Mouse (Mus musculus): Measurements from ENCODE around the gene Itih5. TPM values are rescaled to one million over a fixed set of nuclear protein-coding genes. Genes with fewer than 3 reads are reported as not detected.

Itih5 gene
- polyA plus RNA-seq, 1 experiment: 2.0 TPM

- TF ChIP-seq CTCF (IDR thresholded peaks at IDR 0.05; ENCODE audit: control insufficient read depth, insufficient read depth, insufficient replicate concordance, low read depth, low read length) (peak; percentile 21; the same call in 1 of the 2 replicates), POLR2A (IDR thresholded peaks at IDR 0.05; ENCODE audit: control insufficient read depth, low read depth, low read length) (no peak)
- Histone ChIP-seq H3K4me1 (ENCODE audit: control insufficient read depth, insufficient read depth, low read length) (no peaks in the 10 kb centered on the region), H3K4me3 (ENCODE audit: control insufficient read depth, low read depth, low read length) (no peak overlapping the region), H3K27ac (ENCODE audit: control insufficient read depth, insufficient read depth, low read depth, low read length) (no peak overlapping the region), H3K36me3 (ENCODE audit: control insufficient read depth, insufficient read depth, low read length) (no peaks in the 10 kb centered on the region), H3K27me3 (ENCODE audit: control insufficient read depth, insufficient read depth, low read length) (no peaks in the 10 kb centered on the region)
These were observed 10.6 kb upstream of the Itih5 start for GRCm38 (mm10) chr2:10142472-10143454.

GRCm38 (mm10) chr2:10145514-10145913, 7.9 kb upstream of the Itih5 start:
- no peaks in the 10 kb centered on the region for H3K36me3 ChIP-seq (ENCODE audit: control insufficient read depth, insufficient read depth, low read length)
- H3K4me3 ChIP-seq (ENCODE audit: control insufficient read depth, low read depth, low read length): no peak overlapping the region
- TF ChIP-seq POLR2A (IDR thresholded peaks at IDR 0.05; ENCODE audit: control insufficient read depth, low read depth, low read length) (no peak), CTCF (IDR thresholded peaks at IDR 0.05; ENCODE audit: control insufficient read depth, insufficient read depth, insufficient replicate concordance, low read depth, low read length) (no peak)

GRCm38 (mm10) chr2:10147176-10147575, 6.2 kb upstream of the Itih5 start:
- Histone ChIP-seq H3K36me3 (ENCODE audit: control insufficient read depth, insufficient read depth, low read length) (no peaks in the 10 kb centered on the region), H3K27ac (ENCODE audit: control insufficient read depth, insufficient read depth, low read depth, low read length) (no peak overlapping the region), H3K4me1 (ENCODE audit: control insufficient read depth, insufficient read depth, low read length) (no peaks in the 10 kb centered on the region), H3K27me3 (ENCODE audit: control insufficient read depth, insufficient read depth, low read length) (no peaks in the 10 kb centered on the region), H3K4me3 (ENCODE audit: control insufficient read depth, low read depth, low read length) (no peak overlapping the region)
- no peak for TF ChIP-seq POLR2A (IDR thresholded peaks at IDR 0.05; ENCODE audit: control insufficient read depth, low read depth, low read length)
- no peak for TF ChIP-seq CTCF (IDR thresholded peaks at IDR 0.05; ENCODE audit: control insufficient read depth, insufficient read depth, insufficient replicate concordance, low read depth, low read length)

More at GRCm38 (mm10) chr2:10145514-10145913, 7.9 kb upstream of the Itih5 start:
- H3K4me1 ChIP-seq (ENCODE audit: control insufficient read depth, insufficient read depth, low read length): no peaks in the 10 kb centered on the region
- H3K27ac ChIP-seq (ENCODE audit: control insufficient read depth, insufficient read depth, low read depth, low read length): no peak overlapping the region
- H3K27me3 ChIP-seq (ENCODE audit: control insufficient read depth, insufficient read depth, low read length): no peaks in the 10 kb centered on the region

- H3K36me3 ChIP-seq (ENCODE audit: control insufficient read depth, insufficient read depth, low read length): no peaks in the 10 kb centered on the region
- no peak overlapping the region for H3K27ac ChIP-seq (ENCODE audit: control insufficient read depth, insufficient read depth, low read depth, low read length)
- no peak overlapping the region for H3K4me3 ChIP-seq (ENCODE audit: control insufficient read depth, low read depth, low read length)
- TF ChIP-seq POLR2A (IDR thresholded peaks at IDR 0.05; ENCODE audit: control insufficient read depth, low read depth, low read length) (no peak), CTCF (IDR thresholded peaks at IDR 0.05; ENCODE audit: control insufficient read depth, insufficient read depth, insufficient replicate concordance, low read depth, low read length) (no peak)
- no peaks in the 10 kb centered on the region for H3K27me3 ChIP-seq (ENCODE audit: control insufficient read depth, insufficient read depth, low read length)
- H3K4me1 ChIP-seq (ENCODE audit: control insufficient read depth, insufficient read depth, low read length): peaks cover 12% of the 10 kb centered on the region
These were observed 781 bp upstream of the Itih5 start for GRCm38 (mm10) chr2:10152590-10152989.

GRCm38 (mm10) chr2:10157184-10157583, 3.8 kb downstream of the Itih5 start:
- TF ChIP-seq POLR2A (IDR thresholded peaks at IDR 0.05; ENCODE audit: control insufficient read depth, low read depth, low read length): no peak
- TF ChIP-seq CTCF (IDR thresholded peaks at IDR 0.05; ENCODE audit: control insufficient read depth, insufficient read depth, insufficient replicate concordance, low read depth, low read length): no peak
- no peaks in the 10 kb centered on the region for H3K27me3 ChIP-seq (ENCODE audit: control insufficient read depth, insufficient read depth, low read length)
- peaks cover 12% of the 10 kb centered on the region for H3K4me1 ChIP-seq (ENCODE audit: control insufficient read depth, insufficient read depth, low read length)
- H3K27ac ChIP-seq (ENCODE audit: control insufficient read depth, insufficient read depth, low read depth, low read length): no peak overlapping the region
- no peak overlapping the region for H3K4me3 ChIP-seq (ENCODE audit: control insufficient read depth, low read depth, low read length)
- H3K36me3 ChIP-seq (ENCODE audit: control insufficient read depth, insufficient read depth, low read length): no peaks in the 10 kb centered on the region

GRCm38 (mm10) chr2:10162011-10162410, 8.6 kb downstream of the Itih5 start:
- no peaks in the 10 kb centered on the region for H3K4me1 ChIP-seq (ENCODE audit: control insufficient read depth, insufficient read depth, low read length)
- H3K27ac ChIP-seq (ENCODE audit: control insufficient read depth, insufficient read depth, low read depth, low read length): no peak overlapping the region
- no peaks in the 10 kb centered on the region for H3K36me3 ChIP-seq (ENCODE audit: control insufficient read depth, insufficient read depth, low read length)
- no peak overlapping the region for H3K4me3 ChIP-seq (ENCODE audit: control insufficient read depth, low read depth, low read length)
- TF ChIP-seq POLR2A (IDR thresholded peaks at IDR 0.05; ENCODE audit: control insufficient read depth, low read depth, low read length) (no peak), CTCF (IDR thresholded peaks at IDR 0.05; ENCODE audit: control insufficient read depth, insufficient read depth, insufficient replicate concordance, low read depth, low read length) (no peak)
- H3K27me3 ChIP-seq (ENCODE audit: control insufficient read depth, insufficient read depth, low read length): no peaks in the 10 kb centered on the region

- TF ChIP-seq CTCF (IDR thresholded peaks at IDR 0.05; ENCODE audit: control insufficient read depth, insufficient read depth, insufficient replicate concordance, low read depth, low read length) (no peak), POLR2A (IDR thresholded peaks at IDR 0.05; ENCODE audit: control insufficient read depth, low read depth, low read length) (no peak)
- no peaks in the 10 kb centered on the region; the same call in 1 of the 2 replicates for H3K4me1 ChIP-seq (ENCODE audit: control insufficient read depth, insufficient read depth, low read length)
- no peaks in the 10 kb centered on the region for H3K36me3 ChIP-seq (ENCODE audit: control insufficient read depth, insufficient read depth, low read length)
- H3K27ac ChIP-seq (ENCODE audit: control insufficient read depth, insufficient read depth, low read depth, low read length): no peak overlapping the region
- H3K27me3 ChIP-seq (ENCODE audit: control insufficient read depth, insufficient read depth, low read length): no peaks in the 10 kb centered on the region
- no peak overlapping the region for H3K4me3 ChIP-seq (ENCODE audit: control insufficient read depth, low read depth, low read length)
These were observed 13.3 kb downstream of the Itih5 start for GRCm38 (mm10) chr2:10166635-10167034.

Data from testis, adult 2 months (tissue).